Mouse (Mus musculus): Measurements from ENCODE around the gene Trappc2.

The Trappc2 gene

DNA sequence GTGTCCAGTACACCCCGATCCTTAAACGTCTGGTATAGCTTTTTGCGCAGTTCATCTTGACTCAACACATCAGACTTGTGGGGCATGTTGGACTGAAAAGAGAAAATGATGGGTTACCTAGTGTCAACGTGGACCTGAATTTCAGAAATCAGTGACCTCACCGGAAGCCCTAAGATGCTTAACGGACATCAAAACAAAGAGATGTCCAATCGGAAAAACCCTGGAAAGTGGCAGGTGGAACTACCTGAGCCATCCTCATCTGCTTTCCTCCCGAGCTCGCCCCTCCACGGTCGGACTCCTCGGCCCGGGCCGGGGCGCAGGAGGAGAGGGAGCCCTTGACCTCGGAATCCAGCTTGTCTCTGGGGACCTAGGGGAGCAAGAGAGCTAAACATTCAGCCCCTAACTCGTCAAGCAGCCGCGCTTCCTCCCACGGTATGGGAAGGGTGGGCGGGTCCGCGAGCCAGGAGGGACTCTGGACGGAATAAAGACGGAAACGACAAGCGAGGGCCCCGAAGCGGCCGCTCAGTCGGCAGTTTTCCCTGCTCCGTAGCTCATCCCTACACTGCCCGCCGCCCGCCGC, at the start of gene Trappc2:
Trappc2 (plus strand) TSS at position 539 of the 580 bp plus-strand sequence.
- peak; percentile 52 for DNase-seq (ENCODE audit: extremely low spot score)

DNA sequence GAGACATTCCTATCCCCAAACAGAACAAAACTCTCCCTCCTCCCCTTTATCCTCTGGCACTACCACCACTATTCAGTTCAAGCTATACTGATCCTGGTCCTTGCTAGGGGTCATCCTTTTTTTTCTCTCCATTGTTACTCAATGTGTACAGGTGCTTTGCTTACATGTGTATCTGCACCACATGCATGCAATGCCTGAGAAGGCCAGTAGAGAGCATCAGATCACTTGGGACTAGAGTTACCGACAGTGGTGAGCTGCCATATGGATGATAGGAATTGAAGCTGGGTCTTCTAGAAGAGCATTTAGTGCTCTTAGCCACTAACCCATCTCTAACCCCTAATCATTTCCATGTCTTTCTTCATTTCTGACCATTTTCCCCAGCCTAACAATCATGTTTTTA, 46.6 kb upstream of the Trappc2 start:
- DNase-seq (ENCODE audit: extremely low spot score), result no peak

DNA sequence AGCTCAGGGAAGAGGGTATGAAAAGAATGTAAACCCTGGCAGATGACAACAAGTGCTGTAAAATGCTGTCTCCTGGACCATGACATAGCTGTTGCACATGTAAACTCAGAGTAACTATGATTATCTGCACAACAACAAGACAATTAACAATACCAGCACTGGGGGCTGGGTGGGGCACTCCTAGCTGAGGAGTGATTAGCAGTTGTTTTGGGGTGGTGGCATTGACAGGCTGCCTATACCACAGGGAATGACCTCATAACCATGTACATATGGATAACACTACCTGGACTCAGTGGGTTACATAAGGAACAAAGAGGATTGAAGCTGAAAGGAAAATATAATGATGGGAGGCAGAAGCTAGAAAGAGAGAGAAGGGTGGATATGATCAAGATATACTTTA, 32.5 kb upstream of the Trappc2 start:
- DNase-seq (ENCODE audit: extremely low spot score), result no peak

DNA sequence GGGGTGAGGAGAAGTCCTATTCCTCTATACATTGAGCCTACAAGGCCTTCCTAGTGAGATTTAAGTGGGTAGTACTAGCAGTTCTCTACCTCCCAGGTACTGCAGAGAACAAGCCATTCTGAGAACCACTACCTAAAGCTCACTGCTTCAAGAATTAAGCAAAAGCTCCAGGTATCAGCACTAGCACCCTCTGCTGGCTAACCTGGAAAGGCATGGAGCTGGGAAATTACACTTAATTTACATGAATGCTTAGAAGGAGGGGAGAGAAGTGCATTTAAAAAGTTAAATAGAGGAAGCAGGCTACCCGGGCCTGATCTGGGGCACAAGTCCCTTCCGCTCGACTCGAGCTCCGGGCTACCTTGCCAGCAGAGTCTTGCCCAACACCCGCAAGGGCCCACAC, 24.2 kb upstream of the Trappc2 start:
- DNase-seq (ENCODE audit: extremely low spot score), result no peak

DNA sequence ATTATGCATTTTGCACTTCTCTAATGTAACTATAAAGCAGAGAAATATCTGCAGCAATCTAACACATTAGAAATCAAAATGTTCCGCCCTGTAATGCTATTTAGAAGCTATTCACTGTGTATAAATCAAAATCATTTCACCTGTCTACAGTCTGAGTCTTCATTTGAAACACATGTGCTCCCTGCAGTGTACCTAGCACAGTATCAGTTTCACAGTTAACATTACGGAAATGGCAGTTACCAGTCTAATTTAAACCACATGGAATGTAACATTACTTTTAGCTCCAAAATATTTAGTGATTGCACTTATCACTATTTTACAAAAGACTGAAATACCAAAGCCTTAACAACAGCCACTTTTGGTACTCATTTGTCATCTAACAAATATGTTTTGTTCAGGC, 5.6 kb upstream of the Trappc2 start:
- DNase-seq (ENCODE audit: extremely low spot score), result no peak

DNA sequence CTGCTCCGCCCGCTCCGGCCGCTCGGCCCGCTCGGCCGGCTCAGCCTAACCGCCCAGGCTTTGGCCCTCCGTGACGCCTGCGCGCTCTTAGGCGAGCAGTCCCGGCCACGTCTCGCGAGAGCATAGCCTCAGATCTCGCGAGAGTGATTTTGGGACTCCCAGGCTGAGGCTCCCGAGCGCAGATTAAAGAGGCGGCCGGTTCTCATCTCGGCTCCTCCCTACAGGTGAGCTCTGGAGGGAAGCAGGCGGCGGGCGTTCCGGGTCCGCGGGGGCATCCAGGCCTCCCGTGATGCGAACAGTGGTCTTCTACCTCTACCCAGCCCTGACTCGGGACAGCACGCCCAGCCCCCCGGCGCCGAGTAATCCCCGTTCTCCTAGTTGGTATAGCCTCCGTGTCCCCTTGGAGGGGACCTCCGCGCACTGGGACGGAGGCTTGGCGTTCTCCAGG, 266 bp downstream of the Trappc2 start, which contains the start of gene Ofd1:
Ofd1 (minus strand) TSS at position 89 of the 448 bp plus-strand sequence.
- DNase-seq (ENCODE audit: extremely low spot score), result peak; percentile 78

DNA sequence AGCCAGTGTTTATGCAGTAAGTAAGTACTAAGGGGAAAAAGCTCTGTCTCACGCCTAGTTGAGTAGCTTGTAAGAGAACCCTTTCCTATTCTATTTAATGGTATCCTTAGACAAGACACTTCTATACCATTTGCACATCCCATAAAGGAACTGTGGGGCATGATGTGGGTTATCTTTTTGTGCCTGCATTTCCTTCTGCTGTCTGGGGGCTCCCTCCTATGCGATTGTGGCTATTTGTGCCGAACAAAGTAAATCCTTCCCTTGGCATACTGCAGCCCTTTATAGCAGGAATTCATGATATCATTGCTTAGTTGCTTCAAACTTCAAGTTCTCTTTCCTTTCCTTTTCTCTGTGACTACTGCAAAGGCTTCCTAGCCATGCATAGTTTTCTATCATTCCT, 4.2 kb downstream of the Trappc2 start:
- no peak for DNase-seq (ENCODE audit: extremely low spot score)

DNA sequence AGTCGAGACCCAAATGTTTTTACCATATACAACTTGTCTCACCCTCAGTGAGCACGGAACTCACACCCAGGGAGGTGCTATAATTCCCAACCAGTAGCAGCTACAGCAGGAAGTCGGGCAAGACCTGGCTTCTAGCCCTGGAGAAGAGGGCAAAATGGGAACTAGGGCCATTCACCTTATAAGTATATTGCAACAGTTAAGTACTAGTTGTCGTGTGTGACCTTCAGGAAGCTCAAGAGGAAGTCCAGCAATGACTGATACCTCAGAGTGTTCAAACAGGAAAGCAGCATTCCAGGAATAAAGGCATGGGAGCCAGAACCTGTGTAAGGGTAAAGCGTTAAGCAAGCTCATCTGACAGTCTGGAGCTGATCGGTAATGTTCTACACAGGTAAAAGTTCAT, 13.2 kb downstream of the Trappc2 start:
- DNase-seq (ENCODE audit: extremely low spot score), result no peak

DNA sequence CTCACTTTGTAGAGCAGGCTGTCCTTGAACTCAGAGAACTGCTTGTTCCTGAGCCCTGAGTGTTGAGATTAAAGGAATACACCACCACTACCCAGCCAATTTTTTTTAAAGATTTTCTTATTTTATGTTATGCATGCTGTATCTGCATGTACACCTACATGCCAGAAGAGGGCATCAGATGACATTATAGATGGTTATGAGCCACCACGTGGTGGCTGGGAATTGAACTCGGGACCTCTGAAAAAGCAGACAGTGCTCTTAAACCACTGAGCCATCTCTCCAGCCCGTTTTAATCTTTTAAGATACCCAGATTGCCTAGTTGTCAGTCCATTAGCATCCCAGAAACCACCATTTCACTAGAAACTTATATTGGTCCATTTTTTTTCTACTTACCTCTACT, 14.0 kb downstream of the Trappc2 start:
- no peak for DNase-seq (ENCODE audit: extremely low spot score)

DNA sequence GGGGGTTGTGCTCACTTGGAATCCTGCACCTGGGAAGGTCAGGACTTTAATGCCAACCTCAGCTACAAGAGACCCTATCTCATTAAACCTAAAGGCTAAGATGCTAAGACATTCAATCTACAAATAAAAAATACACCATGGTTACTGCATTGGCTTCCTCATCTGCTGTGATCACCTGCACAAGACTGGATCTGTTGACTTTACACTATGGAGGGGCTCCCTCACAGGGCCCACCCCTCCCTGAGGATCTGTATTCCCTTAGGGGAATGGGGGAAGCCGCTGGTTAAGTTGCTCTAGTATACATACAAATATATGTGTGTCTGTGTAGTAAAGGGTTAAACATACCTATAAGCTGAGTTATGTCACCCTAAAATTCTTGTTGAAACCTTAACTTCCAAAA, 15.2 kb downstream of the Trappc2 start:
- no peak for DNase-seq (ENCODE audit: extremely low spot score)

DNA sequence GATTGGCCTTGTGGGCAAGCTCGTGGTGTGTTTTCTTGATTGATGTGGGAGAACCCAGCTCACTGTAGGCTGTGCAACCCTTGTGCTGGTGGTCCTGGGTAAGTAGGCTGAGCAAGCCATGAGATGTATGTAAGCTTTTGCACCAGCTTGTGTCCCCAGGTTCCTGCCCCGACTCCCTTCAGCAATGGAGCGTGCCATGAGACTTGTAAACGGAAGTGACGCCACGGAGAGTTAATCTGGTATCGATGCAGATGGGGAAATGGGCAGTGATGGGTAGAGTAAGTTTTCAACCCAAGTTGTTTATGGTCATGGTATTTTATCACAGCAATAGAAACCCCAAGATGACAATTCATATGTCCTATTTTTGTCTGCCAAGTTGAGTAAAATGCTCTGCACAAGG, 27.9 kb downstream of the Trappc2 start:
- no peak for DNase-seq (ENCODE audit: extremely low spot score)

DNA sequence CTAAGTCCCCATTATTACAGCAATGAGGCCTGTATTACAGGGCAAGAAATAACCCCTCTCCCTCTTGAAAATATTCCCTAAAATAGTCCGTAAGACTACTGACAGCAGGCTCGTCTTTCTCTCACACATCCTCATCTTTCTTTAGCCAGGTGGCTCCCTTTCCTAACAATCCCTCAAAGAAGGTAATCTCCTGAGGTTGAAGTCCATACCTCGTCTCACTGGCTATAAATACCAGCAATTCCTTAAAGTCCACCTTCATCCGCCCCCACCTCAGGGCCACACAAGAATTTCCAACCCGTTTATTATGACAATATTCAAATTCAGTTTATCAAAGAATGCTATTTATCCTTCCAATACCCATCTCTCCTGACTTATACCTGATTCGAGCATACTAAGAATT, 32.2 kb downstream of the Trappc2 start:
- DNase-seq (ENCODE audit: extremely low spot score), result no peak

DNA sequence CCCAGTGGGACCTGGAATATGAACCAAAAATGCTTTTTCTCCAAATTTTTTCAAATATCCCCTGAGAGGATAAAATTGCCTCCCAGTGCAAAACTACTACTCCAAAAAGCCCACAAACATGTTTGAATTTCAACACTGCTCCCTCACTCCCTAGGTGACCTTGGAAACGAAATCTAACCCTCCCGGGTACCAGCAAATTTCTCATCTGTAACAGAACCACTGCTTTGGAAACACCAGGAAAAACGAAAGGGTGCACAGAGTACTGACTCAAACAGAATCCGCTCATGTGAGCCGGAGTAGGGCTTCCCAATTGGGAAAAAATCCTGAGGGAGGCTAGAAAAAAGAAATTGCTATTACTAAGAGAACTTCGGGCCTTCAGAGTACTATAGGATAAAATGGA, 37.0 kb downstream of the Trappc2 start:
- DNase-seq (ENCODE audit: extremely low spot score), result no peak

DNA sequence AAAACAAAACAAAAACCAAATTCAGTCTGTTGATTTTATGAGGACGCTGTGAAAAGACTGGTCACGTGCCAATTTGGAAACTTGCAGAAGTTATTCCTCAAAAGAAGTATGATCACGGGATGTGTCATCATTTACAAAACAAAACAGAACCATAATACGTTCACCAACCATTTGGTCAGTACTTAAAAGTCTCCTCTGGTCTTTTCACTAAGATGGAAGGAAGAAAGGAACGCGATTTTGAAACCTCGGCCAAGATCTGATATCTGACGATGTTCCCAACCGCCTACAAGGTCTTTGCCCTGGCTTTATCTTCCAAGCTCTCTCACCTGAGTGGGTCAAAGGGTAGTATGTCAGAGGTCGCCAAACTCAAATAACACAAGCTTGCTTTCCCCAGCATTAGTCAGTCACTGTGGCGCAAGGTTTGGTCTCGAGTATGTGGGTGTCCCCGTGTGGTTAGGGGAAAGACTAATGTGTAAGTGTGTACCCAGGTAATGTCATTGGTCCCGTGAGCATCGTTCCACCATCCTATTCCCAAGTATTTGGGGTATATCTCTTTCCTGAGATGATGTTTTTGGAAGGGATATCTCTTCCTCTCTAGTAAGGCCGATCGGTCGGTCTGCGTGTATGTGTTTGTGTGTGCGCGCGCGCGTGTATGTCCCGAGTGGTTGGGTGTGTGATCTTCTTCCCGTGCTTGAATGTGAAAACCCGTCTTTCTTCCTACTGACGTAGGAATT, 38.4 kb downstream of the Trappc2 start:
- peak; percentile 2 for DNase-seq (ENCODE audit: extremely low spot score)

DNA sequence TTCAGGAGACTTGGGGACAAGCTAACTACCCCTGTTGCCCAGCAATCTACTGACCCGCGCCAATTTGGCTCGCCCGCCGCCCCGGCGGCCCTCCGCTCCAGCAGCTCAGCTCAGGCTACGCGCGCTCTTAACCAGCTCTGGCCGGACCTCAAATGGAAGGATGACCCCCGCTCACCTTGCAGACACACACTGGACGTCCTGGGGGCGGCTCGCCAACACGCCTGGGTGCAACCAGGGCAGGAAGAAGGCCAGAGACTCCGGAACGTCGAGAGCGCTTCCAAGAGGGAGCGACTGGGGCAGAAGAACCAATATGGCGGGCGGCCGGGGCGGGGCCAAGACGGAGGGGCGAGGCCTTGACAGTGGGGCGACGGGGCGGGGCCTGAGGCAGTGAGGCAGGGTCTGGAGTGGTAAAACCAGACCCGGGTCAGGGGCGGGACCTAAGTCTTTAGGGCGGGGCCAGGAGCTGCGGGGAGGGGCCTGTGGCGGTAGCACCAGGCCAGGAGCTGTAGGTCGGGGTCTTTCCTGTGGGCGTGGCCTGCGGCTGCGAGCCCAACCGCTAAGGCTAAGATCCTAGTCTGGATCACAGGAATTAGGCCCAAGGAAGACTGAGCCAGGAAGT, 39.1 kb downstream of the Trappc2 start, which contains the start of gene Rab9:
Rab9 (minus strand) TSS at position 503 of the 619 bp plus-strand sequence.
- DNase-seq (ENCODE audit: extremely low spot score), result peak; percentile 93

DNA sequence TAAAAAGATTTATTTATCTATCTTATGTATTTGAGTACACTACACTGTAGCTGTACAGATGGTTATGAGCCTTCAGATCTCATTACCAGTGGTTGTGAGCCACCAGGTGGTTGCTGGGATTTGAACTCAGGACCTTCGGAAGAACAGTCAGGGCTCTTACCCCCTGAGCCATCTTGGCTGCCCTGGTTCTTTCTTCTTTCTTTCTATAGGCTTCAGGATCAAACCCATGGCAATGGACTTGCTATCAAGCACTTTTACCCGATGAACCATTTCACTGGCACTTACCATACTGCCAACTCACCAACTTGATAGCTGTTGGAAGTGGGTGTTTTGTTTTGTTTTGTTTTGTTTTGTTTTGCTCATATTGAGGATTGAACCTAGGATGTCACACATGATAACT, 54.7 kb downstream of the Trappc2 start:
- no peak for DNase-seq (ENCODE audit: extremely low spot score)

DNA sequence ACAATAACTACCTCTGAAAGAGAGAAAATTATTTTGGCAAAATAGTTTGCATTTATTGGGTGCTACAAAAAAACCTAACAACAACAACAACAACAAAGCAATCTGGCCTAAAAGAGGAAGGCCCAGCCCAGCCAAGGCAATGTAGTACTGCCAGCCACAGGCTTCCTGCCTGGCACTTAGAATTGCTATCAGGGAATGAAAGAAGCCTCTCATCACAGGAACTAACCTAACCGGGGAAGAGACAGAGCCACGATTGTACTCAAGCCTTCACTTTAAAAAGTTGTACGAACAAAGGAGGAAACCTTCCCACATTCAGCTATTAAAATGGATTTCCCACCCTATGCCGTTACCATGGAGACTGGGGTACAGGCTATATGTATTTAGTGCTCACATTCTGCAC, 57.4 kb downstream of the Trappc2 start:
- DNase-seq (ENCODE audit: extremely low spot score), result no peak

DNA sequence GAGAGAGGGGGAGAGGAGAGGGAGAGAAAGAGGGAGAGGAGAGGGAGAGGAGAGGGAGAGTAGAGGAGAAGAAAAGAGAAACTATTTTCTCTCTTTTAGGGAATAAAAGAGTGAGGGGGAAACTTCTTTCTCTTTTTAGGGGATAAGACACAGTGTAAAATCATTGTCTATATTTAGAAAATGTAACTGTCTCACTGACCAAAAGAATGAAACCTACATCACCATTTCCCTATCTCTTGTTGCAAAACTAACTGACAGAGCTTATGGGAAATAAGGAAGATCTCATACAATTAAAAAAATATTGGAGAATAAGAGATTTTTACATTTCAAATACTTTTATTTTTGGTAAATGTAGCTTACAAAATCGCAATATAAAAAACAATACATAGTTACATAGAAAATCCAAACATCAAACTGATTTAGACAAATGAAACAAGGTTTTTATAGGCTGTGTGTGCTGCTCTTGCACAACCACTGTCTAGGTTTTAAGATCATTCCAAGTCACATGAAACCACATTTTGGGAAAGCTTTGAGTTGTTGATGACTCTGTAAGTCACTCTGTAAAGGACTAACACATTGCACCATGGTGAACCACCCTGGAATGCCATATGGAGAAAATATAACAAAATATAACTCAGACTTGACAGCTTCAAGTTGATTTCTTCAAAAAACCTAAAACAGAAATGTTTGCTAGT, 59.3 kb downstream of the Trappc2 start:
- DNase-seq (ENCODE audit: extremely low spot score), result no peak
